Mouse (Mus musculus): ENCODE measurements around the gene Mrgprh. TPM values are rescaled to one million over a fixed set of nuclear protein-coding genes. Genes with fewer than 3 reads are reported as not detected.

Gene Mrgprh
- total RNA-seq (2021) (under 1 TPM in 1 of 2 experiments, not detected in 1; 0.21 TPM), polyA plus RNA-seq (2012; rRNA removed) (0.11 TPM in 1 of 2 replicates, not detected in the other)
- long read RNA-seq, result 0 reads

GRCm38 (mm10) chr17:12875734-12876133 is at the start of gene Mrgprh:
TSS of gene Mrgprh (plus strand) at chr17:12876034.
- no peak for DNase-seq

GRCm38 (mm10) chr17:12830351-12830750 is 45.5 kb upstream of the Mrgprh start:
- DNase-seq, result no peak

GRCm38 (mm10) chr17:12832231-12832630 is 43.6 kb upstream of the Mrgprh start:
- peak; percentile 92 for DNase-seq

- DNase-seq, result no peak
Observed at GRCm38 (mm10) chr17:12832657-12833056, 43.2 kb upstream of the Mrgprh start.

- no peak for DNase-seq
Observed at GRCm38 (mm10) chr17:12834317-12834716, 41.5 kb upstream of the Mrgprh start.

- DNase-seq, result no peak
Observed at GRCm38 (mm10) chr17:12834826-12835225, 41.0 kb upstream of the Mrgprh start.

GRCm38 (mm10) chr17:12835738-12836137 is 40.1 kb upstream of the Mrgprh start:
- DNase-seq, result no peak

GRCm38 (mm10) chr17:12839475-12840267 is 36.2 kb upstream of the Mrgprh start:
- DNase-seq, result no peak

- DNase-seq, result no peak
Observed at GRCm38 (mm10) chr17:12843826-12844225, 32.0 kb upstream of the Mrgprh start.

GRCm38 (mm10) chr17:12844540-12844939 is 31.3 kb upstream of the Mrgprh start:
- no peak for DNase-seq

GRCm38 (mm10) chr17:12845862-12846261 is 30.0 kb upstream of the Mrgprh start:
- no peak for DNase-seq

GRCm38 (mm10) chr17:12846474-12846873 is 29.4 kb upstream of the Mrgprh start:
- DNase-seq, result no peak

GRCm38 (mm10) chr17:12847736-12848135 is 28.1 kb upstream of the Mrgprh start:
- DNase-seq, result no peak

GRCm38 (mm10) chr17:12849778-12850382 is 26.0 kb upstream of the Mrgprh start:
- DNase-seq, result peak; percentile 26

GRCm38 (mm10) chr17:12851689-12852088 is 24.1 kb upstream of the Mrgprh start:
- DNase-seq, result no peak

- DNase-seq, result no peak
Observed at GRCm38 (mm10) chr17:12853821-12854220, 22.0 kb upstream of the Mrgprh start.

- DNase-seq, result no peak
Observed at GRCm38 (mm10) chr17:12854386-12854785, 21.4 kb upstream of the Mrgprh start.

- no peak for DNase-seq
Observed at GRCm38 (mm10) chr17:12857395-12857794, 18.4 kb upstream of the Mrgprh start.

- no peak for DNase-seq
Observed at GRCm38 (mm10) chr17:12858072-12858471, 17.8 kb upstream of the Mrgprh start.

- DNase-seq, result no peak
Observed at GRCm38 (mm10) chr17:12859006-12859520, 16.8 kb upstream of the Mrgprh start.

GRCm38 (mm10) chr17:12864111-12864510 is 11.7 kb upstream of the Mrgprh start:
- DNase-seq, result no peak

GRCm38 (mm10) chr17:12865407-12865806 is 10.4 kb upstream of the Mrgprh start:
- no peak for DNase-seq

- DNase-seq, result no peak
Observed at GRCm38 (mm10) chr17:12866853-12867252, 9.0 kb upstream of the Mrgprh start.

All from adrenal gland, adult 2 months (tissue).